Mouse (Mus musculus): ENCODE data around the gene Spsb2.

Gene Spsb2

GRCm38 (mm10) chr6:124859725-124860124, 51.3 kb downstream of the Spsb2 start:
- DNase-seq: peak; percentile 80
